9 mouse cellular contexts compared by ENCODE assay signal in genomic region chr7:47014564-47015389, GRCm38 (mm10). TPM values are rescaled to one million over a fixed set of nuclear protein-coding genes. Genes with fewer than 3 reads are reported as not detected.
DNase-seq lines count a peak whose midpoint lies in the region; ATAC-seq and TF ChIP-seq lines count a peak whose summit lies in the region.
"Had no signal": no experiment of that assay in that cellular context is flagged by ENCODE, and none has a peak within 500 bp of the region (broad histone marks: within the 10 kb centered on the region; RNA-seq: fewer than 3 reads in every experiment).

No protein-coding gene starts in this region.

- ATAC-seq in midbrain, embryonic 11.5 days (ENCODE audit: low FRiP score) = no peak
- ATAC-seq in intestine, postnatal 0 days = no peak
- ATAC-seq in monocyte, adult 5-6 weeks (replicated peaks; ENCODE audit: insufficient number of reproducible peaks, low FRiP score, low TSS enrichment, poor library complexity, severe bottlenecking) = peak; percentile 70

- peaks cover 22% of the 10 kb centered on the region for H3K4me1 ChIP-seq in midbrain, embryonic 10.5 days
- 0 out of 2 replicates have a peak, but pooled peaks cover 6% of the 10 kb centered on the region for H3K4me1 ChIP-seq in midbrain, embryonic 11.5 days (ENCODE audit: control insufficient read depth, insufficient read depth, low read length)
- H3K4me1 ChIP-seq in erythroblast, embryonic 14.5 days (ENCODE audit: control insufficient read depth) = peaks cover 52% of the 10 kb centered on the region
- peaks cover 6% of the 10 kb centered on the region for H3K4me1 ChIP-seq in intestine, postnatal 0 days (replicated peaks; ENCODE audit: control insufficient read depth, insufficient read depth, low read length)

- 54% methylated on average over 11 of the region's 11 CpGs for WGBS in midbrain, embryonic 10.5 days
- 49% methylated on average over 10 of the region's 11 CpGs for WGBS in midbrain, embryonic 11.5 days
- WGBS in intestine, postnatal 0 days = 48% methylated on average over 10 of the region's 11 CpGs

- no peak overlapping the region for H3K9ac ChIP-seq in midbrain, embryonic 11.5 days (ENCODE audit: low read length)
- H3K9ac ChIP-seq in intestine, postnatal 0 days (ENCODE audit: low read depth, low read length) = no peak overlapping the region

- TF ChIP-seq CTCF in intestine, postnatal 0 days (IDR thresholded peaks at IDR 0.05; ENCODE audit: low read depth) = no peak

- H3K27me3 ChIP-seq in midbrain, embryonic 10.5 days (ENCODE audit: low read depth, poor library complexity, severe bottlenecking) = no peaks in the 10 kb centered on the region
- no peaks in the 10 kb centered on the region for H3K27me3 ChIP-seq in midbrain, embryonic 11.5 days (ENCODE audit: control insufficient read depth, insufficient read depth, low read length)
- H3K27me3 ChIP-seq in erythroblast, embryonic 14.5 days (ENCODE audit: control insufficient read depth) = no peaks in the 10 kb centered on the region
- no peaks in the 10 kb centered on the region for H3K27me3 ChIP-seq in intestine, postnatal 0 days (replicated peaks; ENCODE audit: control insufficient read depth, insufficient read depth, low read length)

- H3K4me2 ChIP-seq in midbrain, embryonic 11.5 days = no peak overlapping the region
- no peak overlapping the region for H3K4me2 ChIP-seq in intestine, postnatal 0 days (replicated peaks; ENCODE audit: low read depth)

- no peaks in the 10 kb centered on the region for H3K36me3 ChIP-seq in midbrain, embryonic 10.5 days
- no peaks in the 10 kb centered on the region for H3K36me3 ChIP-seq in midbrain, embryonic 11.5 days (ENCODE audit: control insufficient read depth, insufficient read depth, low read length)
- no peaks in the 10 kb centered on the region for H3K36me3 ChIP-seq in erythroblast, embryonic 14.5 days (ENCODE audit: control insufficient read depth)
- no peaks in the 10 kb centered on the region for H3K36me3 ChIP-seq in intestine, postnatal 0 days (ENCODE audit: control insufficient read depth, insufficient read depth)

- H3K27ac ChIP-seq in midbrain, embryonic 10.5 days (replicated peaks) = peak overlapping the region; percentile 73; the same call in 1 of the 2 replicates
- H3K27ac ChIP-seq in midbrain, embryonic 11.5 days (ENCODE audit: low read depth, low read length) = no peak overlapping the region
- peak overlapping the region; percentile 46 for H3K27ac ChIP-seq in intestine, postnatal 0 days (ENCODE audit: low read depth, low read length)

- H3K9me3 ChIP-seq in midbrain, embryonic 10.5 days (replicated peaks) = no peaks in the 10 kb centered on the region
- H3K9me3 ChIP-seq in midbrain, embryonic 11.5 days (ENCODE audit: control insufficient read depth, low read length) = no peaks in the 10 kb centered on the region
- no peaks in the 10 kb centered on the region for H3K9me3 ChIP-seq in erythroblast, embryonic 14.5 days (ENCODE audit: control insufficient read depth, low read length)
- H3K9me3 ChIP-seq in intestine, postnatal 0 days (ENCODE audit: control insufficient read depth) = no peaks in the 10 kb centered on the region

- no peak for DNase-seq in midbrain, embryonic 10.5 days (ENCODE audit: low spot score)
- DNase-seq in midbrain, embryonic 11.5 days (ENCODE audit: low spot score, missing footprints) = no peak
- DNase-seq in retina, embryonic 14.5 days (ENCODE audit: low spot score) = no peak
- DNase-seq in layer of hippocampus, adult 8-10 months (ENCODE audit: low spot score in 2 of 2) = no peak
- no peak for DNase-seq in urinary bladder, postnatal 10 days (ENCODE audit: low spot score)

- H3K4me3 ChIP-seq in midbrain, embryonic 10.5 days = no peak overlapping the region
- H3K4me3 ChIP-seq in midbrain, embryonic 11.5 days (ENCODE audit: low read depth, low read length) = no peak overlapping the region
- peak overlapping the region; percentile 45 for H3K4me3 ChIP-seq in erythroblast, embryonic 14.5 days (replicated peaks)
- H3K4me3 ChIP-seq in intestine, postnatal 0 days (ENCODE audit: low read depth, low read length) = no peak overlapping the region

RNA-seq across cellular contexts. Expression of gene Spty2d1, which starts 6.6 kb away (rescaled TPM):
- 11.1 and 12.8 TPM in 2 replicates for polyA plus RNA-seq in midbrain, embryonic 10.5 days (2016; fragmentation: Nextera tagmentation; extraction: Ambion mirVana)
- 12.5 and 13.3 TPM in 2 replicates for polyA plus RNA-seq in midbrain, embryonic 11.5 days (2014; fragmentation: Nextera tagmentation; extraction: Ambion mirVana)
- polyA plus RNA-seq in erythroblast, embryonic 14.5 days (2012) = 0.48 and 0.60 TPM in 2 replicates
- polyA plus RNA-seq in intestine, postnatal 0 days (2015; fragmentation: Nextera tagmentation; extraction: Ambion mirVana) = 8.0 and 10.3 TPM in 2 replicates
- total RNA-seq in monocyte, adult 5-6 weeks (2017) = 84.5 to 99.8 TPM (median 97.7 TPM) in 3 replicates
- 10 to 100 TPM; 15.1 to 17.6 (median 16.2) TPM for total RNA-seq in layer of hippocampus, adult 8-10 months (2022)

RNA-seq across cellular contexts. Expression of gene Gm9999, which starts 31.4 kb away (rescaled TPM):
- not detected in 2 replicates for polyA plus RNA-seq in midbrain, embryonic 10.5 days (2016; fragmentation: Nextera tagmentation; extraction: Ambion mirVana)
- polyA plus RNA-seq in midbrain, embryonic 11.5 days (2014; fragmentation: Nextera tagmentation; extraction: Ambion mirVana) = not detected in 2 replicates
- not detected in 2 replicates for polyA plus RNA-seq in erythroblast, embryonic 14.5 days (2012)
- not detected in 2 replicates for polyA plus RNA-seq in intestine, postnatal 0 days (2015; fragmentation: Nextera tagmentation; extraction: Ambion mirVana)
- total RNA-seq in monocyte, adult 5-6 weeks (2017) = not detected in 3 replicates
- not detected for total RNA-seq in layer of hippocampus, adult 8-10 months (2022)
- polyA plus RNA-seq: neural tube, embryonic 11.5 days had no signal

RNA-seq across cellular contexts. Expression of gene Tmem86a, which starts 35.6 kb away (rescaled TPM):
- polyA plus RNA-seq in midbrain, embryonic 10.5 days (2016; fragmentation: Nextera tagmentation; extraction: Ambion mirVana) = 12.5 and 12.8 TPM in 2 replicates
- 9.7 and 10.0 TPM in 2 replicates for polyA plus RNA-seq in midbrain, embryonic 11.5 days (2014; fragmentation: Nextera tagmentation; extraction: Ambion mirVana)
- 0.24 and 0.28 TPM in 2 replicates for polyA plus RNA-seq in erythroblast, embryonic 14.5 days (2012)
- polyA plus RNA-seq in intestine, postnatal 0 days (2015; fragmentation: Nextera tagmentation; extraction: Ambion mirVana) = 43.8 and 48.0 TPM in 2 replicates
- 3.2 to 7.5 TPM (median 4.8 TPM) in 3 replicates for total RNA-seq in monocyte, adult 5-6 weeks (2017)
- total RNA-seq in layer of hippocampus, adult 8-10 months (2022) = 10 to 100 TPM; 10.3 to 21.0 (median 15.3) TPM

RNA-seq across cellular contexts. Expression of gene Uevld, which starts 56.5 kb away (rescaled TPM):
- 13.5 and 14.3 TPM in 2 replicates for polyA plus RNA-seq in midbrain, embryonic 10.5 days (2016; fragmentation: Nextera tagmentation; extraction: Ambion mirVana)
- 14.3 and 14.8 TPM in 2 replicates for polyA plus RNA-seq in midbrain, embryonic 11.5 days (2014; fragmentation: Nextera tagmentation; extraction: Ambion mirVana)
- 0.02 and 0.03 TPM in 2 replicates for polyA plus RNA-seq in erythroblast, embryonic 14.5 days (2012)
- 4.2 and 4.9 TPM in 2 replicates for polyA plus RNA-seq in intestine, postnatal 0 days (2015; fragmentation: Nextera tagmentation; extraction: Ambion mirVana)
- 4.8 to 9.9 TPM (median 6.4 TPM) in 3 replicates for total RNA-seq in monocyte, adult 5-6 weeks (2017)
- total RNA-seq in layer of hippocampus, adult 8-10 months (2022) = 10 to 100 TPM; 12.3 to 24.1 (median 17.4) TPM
